Mouse (Mus musculus): ENCODE data around the gene Gm8453.
"Not testable (repeated sequence)": the region's sequence is repeated elsewhere in the genome, so short reads cannot be mapped to it uniquely, and the experiment has no call there.

Gene Gm8453

GRCm38 (mm10) chr7:22229384-22229783 lies at the start of gene Gm8453:
Gm8453 (minus strand) TSS chr7:22229484.
- DNase-seq (ENCODE audit: low spot score) = not testable (repeated sequence)

- not testable (repeated sequence) for DNase-seq (ENCODE audit: low spot score)
Measured at GRCm38 (mm10) chr7:22201164-22201563, 28.1 kb downstream of the Gm8453 start, which contains the start of gene Gm8653. Gm8653 (minus strand) TSS chr7:22201264.

GRCm38 (mm10) chr7:22189077-22189476 lies 40.2 kb downstream of the Gm8453 start, which contains the start of gene Vmn1r143:
Vmn1r143 (plus strand) TSS chr7:22189377.
- not testable (repeated sequence) for DNase-seq (ENCODE audit: low spot score)
